Mouse (Mus musculus): ENCODE measurements at regions not wholly inside any gene's neighbourhood (a gene's known extent, or its start where the extent isn't known, plus 50 kb on each side); places are given as distances from the start of the nearest gene placed in this dataset.

- TF ChIP-seq POLR2A (IDR thresholded peaks at IDR 0.05; ENCODE audit: control insufficient read depth, low read depth, low read length) (no peak), CTCF (IDR thresholded peaks at IDR 0.05; ENCODE audit: control insufficient read depth, insufficient read depth, insufficient replicate concordance, low read depth, low read length) (no peak)
These were observed 588.1 kb downstream of the Hs3st4 start for GRCm38 (mm10) chr7:124570804-124571203.
